Mouse (Mus musculus) midbrain, postnatal 0 days (tissue): ENCODE results near the gene Hspa1a. TPM values are rescaled to one million over a fixed set of nuclear protein-coding genes. Genes with fewer than 3 reads are reported as not detected.
A peak's percentile ranks its signal among the peaks of the same experiment; 100 is the strongest.
"Not testable (repeated sequence)": the region's sequence is repeated elsewhere in the genome, so short reads cannot be mapped to it uniquely, and the experiment has no call there.

Source experiments
- ATAC-seq: fragments of 200-750 bp; cut with Nextera tagmentation; 2 replicates; pipeline ENCODE4 v1.8.0; 2017; ENCODE audit warnings: moderate number of reproducible peaks, mild to moderate bottlenecking, moderate TSS enrichment, moderate library complexity; ENCODE audit not compliant: low FRiP score
- DNase-seq: peaks from one replicate; pipeline ENCODE4 v3.0.0-alpha.2; 2015; ENCODE audit warnings: low spot score
- H3K27ac ChIP-seq: fragments of 300-500 bp; sonication (generic); 2 replicates; pipeline ENCODE4 v1.5.1; 2014; ENCODE audit warnings: low read depth, mild to moderate bottlenecking, low read length, mixed read lengths
- H3K27me3 ChIP-seq: fragments of 300-500 bp; sonication (generic); 2 replicates; pipeline ENCODE4 v1.6.1; 2014; ENCODE audit warnings: low read length, control low read depth, mixed read lengths; ENCODE audit not compliant: insufficient read depth
- H3K36me3 ChIP-seq: fragments of 300-500 bp; sonication (generic); 2 replicates; pipeline ENCODE4 v1.6.1; 2014; ENCODE audit warnings: low read length, control low read depth, mixed read lengths; ENCODE audit not compliant: insufficient read depth
- H3K4me1 ChIP-seq: fragments of 300-500 bp; sonication (generic); 2 replicates; pipeline ENCODE4 v1.6.1; 2014; ENCODE audit warnings: mild to moderate bottlenecking, control low read depth, antibody characterized with exemption, low read length, mixed read lengths; ENCODE audit not compliant: insufficient read depth
- H3K4me2 ChIP-seq: fragments of 300-500 bp; sonication (generic); 2 replicates; pipeline ENCODE4 v1.6.1; 2014; ENCODE audit warnings: low read depth, mild to moderate bottlenecking, low read length, mixed read lengths; ENCODE audit not compliant: poor library complexity, severe bottlenecking
- H3K4me3 ChIP-seq: fragments of 300-500 bp; sonication (generic); 2 replicates; pipeline ENCODE4 v1.5.1; 2014; ENCODE audit warnings: low read depth, mild to moderate bottlenecking, low read length, moderate library complexity
- H3K9ac ChIP-seq: fragments of 300-500 bp; sonication (generic); replicated peaks from 2 replicates; pipeline ENCODE4 v1.6.1; 2014; ENCODE audit warnings: mild to moderate bottlenecking, low read length, moderate library complexity, mixed read lengths; ENCODE audit not compliant: poor library complexity, severe bottlenecking
- H3K9me3 ChIP-seq: fragments of 300-500 bp; sonication (generic); 2 replicates; pipeline ENCODE4 v1.6.1; 2016; ENCODE audit warnings: low read length, control low read depth
- CTCF ChIP-seq: IDR thresholded peaks from 2 replicates; pipeline ENCODE4 v1.5.1; 2016; ENCODE audit warnings: antibody characterized with exemption, mild to moderate bottlenecking
- WGBS: fragments of 180-500 bp; shearing (Covaris S2); extraction: QIAGEN DNeasy Blood & Tissue Kit; methylation state at CpG from one replicate; pipeline ENCODE4 v1.1.7; 2014; 5-methylcytosine and 5-hydroxymethylcytosine counted together
- polyA plus RNA-seq: library from polyadenylated mRNA; unstranded; fragments of >200 nt; fragmentation: Nextera tagmentation; extraction: Ambion mirVana; gene quantifications from 2 replicates; pipeline ENCODE4 v1.2.1, GENCODE M21; 2015
- total RNA-seq: library from RNA; depleted of rRNA; stranded (reverse); fragments of >200 nt; gene quantifications from 2 replicates; pipeline ENCODE4 v1.2.3, GENCODE M21; 2014

Gene Hspa1a
- total and polyA plus RNA-seq, 2 experiments from 2014 or later, result 19.8 to 34.9 TPM

DNA sequence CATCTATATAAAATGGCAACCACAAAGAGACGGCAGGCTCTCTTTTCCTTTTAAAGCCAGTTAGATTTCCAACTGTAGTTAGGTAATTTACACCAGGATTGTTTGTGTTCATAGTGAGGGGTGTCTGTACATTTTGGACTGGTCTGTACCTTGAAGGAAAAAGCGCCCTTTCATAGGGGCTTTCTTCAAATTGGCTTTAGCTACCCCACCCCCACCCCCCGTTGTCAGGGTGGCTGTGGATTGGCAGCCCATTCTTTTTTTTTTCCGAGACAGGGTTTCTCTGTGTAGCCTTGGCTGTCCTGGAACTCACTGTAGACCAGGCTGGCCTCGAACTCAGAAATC lies 25.2 kb upstream of the Hspa1a start:
- no peak for DNase-seq
- 91% methylated on average over 5 of the region's 5 CpGs for WGBS

DNA sequence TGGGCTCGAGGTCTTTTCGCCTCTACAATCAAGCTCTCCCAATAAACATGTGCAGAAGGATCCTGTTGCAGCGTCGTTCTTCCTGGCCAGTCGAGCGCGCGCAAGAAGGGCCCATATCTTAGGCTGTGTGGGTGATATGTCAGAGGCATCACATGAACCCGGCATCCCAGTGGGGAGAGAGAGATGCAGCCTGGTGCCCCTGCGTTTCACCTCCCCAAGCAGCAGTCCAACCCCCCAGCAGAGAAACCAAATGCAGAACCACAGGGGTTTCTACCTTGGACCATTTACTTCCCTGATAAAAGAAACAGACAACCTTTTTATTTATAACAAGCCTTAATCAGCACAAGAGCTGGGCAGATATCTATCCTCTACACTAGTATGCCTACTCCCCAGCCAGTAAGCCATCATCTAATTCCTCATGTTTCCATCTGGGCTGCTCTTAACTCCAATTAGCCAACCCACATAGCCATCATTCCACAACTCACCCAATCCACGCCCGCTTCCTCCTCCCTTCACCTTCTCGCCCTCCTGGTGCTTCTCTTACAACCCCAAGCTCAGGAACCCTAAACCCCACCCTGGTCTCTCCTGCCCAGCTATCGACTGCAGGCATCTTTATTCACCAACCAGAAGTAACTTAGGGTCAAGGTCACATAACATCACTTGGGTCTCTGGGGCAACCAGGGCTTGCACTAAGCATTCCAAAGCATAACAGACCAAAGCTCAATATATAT lies 24.6 kb upstream of the Hspa1a start:
- Histone ChIP-seq H3K4me2 (no peak overlapping the region), H3K9ac (no peak overlapping the region), H3K4me1 (no peaks in the 10 kb centered on the region; the same call in 1 of the 2 replicates), H3K4me3 (no peak overlapping the region), H3K27me3 (no peaks in the 10 kb centered on the region), H3K9me3 (no peaks in the 10 kb centered on the region), H3K27ac (no peak overlapping the region), H3K36me3 (no peaks in the 10 kb centered on the region; the same call in 1 of the 2 replicates)
- 92% methylated on average over 12 of the region's 14 CpGs for WGBS
- TF ChIP-seq CTCF, result no peak
- no peak for ATAC-seq
- DNase-seq, result no peak

More for the DNA sequence above, 25.2 kb upstream of the Hspa1a start:
- no peak overlapping the region for H3K9ac ChIP-seq
- no peak for ATAC-seq
- TF ChIP-seq CTCF, result no peak
- peaks cover 1% of the 10 kb centered on the region; the same call in 1 of the 2 replicates for H3K4me1 ChIP-seq
- no peak overlapping the region for H3K4me2 ChIP-seq
- no peak overlapping the region for H3K4me3 ChIP-seq
- H3K9me3 ChIP-seq, result no peaks in the 10 kb centered on the region
- H3K27me3 ChIP-seq, result no peaks in the 10 kb centered on the region
- H3K27ac ChIP-seq, result no peak overlapping the region
- no peaks in the 10 kb centered on the region; the same call in 1 of the 2 replicates for H3K36me3 ChIP-seq

DNA sequence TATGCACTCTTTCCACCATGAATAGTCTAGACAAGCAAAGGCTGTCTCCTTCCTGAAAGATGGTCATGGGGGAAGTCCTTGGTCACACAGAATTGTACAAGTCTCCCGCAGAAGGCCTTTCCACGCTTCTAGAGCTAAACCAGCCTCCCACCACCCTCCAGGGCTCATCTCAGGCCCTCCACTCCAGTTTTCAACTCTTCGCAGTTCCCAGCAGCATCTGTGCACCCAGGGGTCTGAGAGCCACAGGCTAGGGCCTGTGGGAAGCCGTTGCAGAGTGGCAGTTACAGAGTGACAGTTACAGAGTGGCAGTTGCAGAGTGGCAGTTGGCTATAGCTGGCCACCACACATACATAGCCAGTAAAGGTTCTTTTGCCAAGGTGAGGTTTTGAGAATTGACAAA lies 24.0 kb upstream of the Hspa1a start:
- H3K27me3 ChIP-seq, H3K4me2 ChIP-seq, ATAC-seq, H3K4me3 ChIP-seq, H3K9me3 ChIP-seq, DNase-seq, H3K36me3 ChIP-seq, H3K27ac ChIP-seq, H3K4me1 ChIP-seq, H3K9ac ChIP-seq: not testable (repeated sequence)
- WGBS, result 96% methylated on average over 4 of the region's 4 CpGs

DNA sequence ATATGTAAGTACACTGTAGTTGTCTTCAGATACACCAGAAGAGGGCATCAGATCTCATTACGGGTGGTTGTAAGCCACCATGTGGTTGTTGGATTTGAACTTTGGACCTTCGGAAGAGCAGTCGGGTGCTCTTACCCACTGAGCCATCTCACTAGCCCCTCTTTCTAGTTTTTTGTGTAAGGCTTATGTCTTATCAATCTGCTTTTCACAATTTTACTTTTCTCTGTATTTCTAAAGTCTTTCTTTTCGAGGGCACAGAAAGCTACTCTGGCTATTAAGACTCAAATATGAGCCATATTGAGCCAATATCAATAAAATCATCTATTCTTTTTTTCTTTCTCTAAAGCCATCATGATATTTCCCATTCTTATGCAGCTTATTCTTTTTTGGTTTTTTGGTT lies 23.2 kb upstream of the Hspa1a start:
- not testable (repeated sequence) for DNase-seq, H3K9me3 ChIP-seq, H3K27me3 ChIP-seq, H3K27ac ChIP-seq, H3K9ac ChIP-seq, H3K4me1 ChIP-seq, H3K4me2 ChIP-seq, ATAC-seq, H3K4me3 ChIP-seq, H3K36me3 ChIP-seq
- WGBS, result 89% methylated on average over 4 of the region's 4 CpGs

DNA sequence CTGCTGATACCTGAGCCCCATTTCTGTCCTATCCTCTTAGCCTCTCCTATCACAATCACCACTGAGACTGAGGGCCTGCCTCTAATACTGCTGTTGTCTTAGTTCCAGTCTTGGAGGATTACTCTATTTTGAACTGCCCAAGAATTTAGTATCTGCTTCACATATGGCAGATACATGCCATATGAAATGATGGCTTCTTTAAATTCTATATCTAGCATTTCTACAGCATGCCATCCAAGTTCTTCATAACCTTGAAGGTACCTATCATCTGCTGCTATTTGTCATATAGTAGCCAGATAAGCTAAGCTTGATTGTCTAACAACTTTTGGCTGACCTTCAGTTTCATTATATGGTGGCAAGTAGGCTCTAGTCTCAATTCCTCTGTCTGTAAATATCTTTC lies 22.8 kb upstream of the Hspa1a start:
- no peak for ATAC-seq
- H3K4me1 ChIP-seq, result no peaks in the 10 kb centered on the region
- no peak for DNase-seq

DNA sequence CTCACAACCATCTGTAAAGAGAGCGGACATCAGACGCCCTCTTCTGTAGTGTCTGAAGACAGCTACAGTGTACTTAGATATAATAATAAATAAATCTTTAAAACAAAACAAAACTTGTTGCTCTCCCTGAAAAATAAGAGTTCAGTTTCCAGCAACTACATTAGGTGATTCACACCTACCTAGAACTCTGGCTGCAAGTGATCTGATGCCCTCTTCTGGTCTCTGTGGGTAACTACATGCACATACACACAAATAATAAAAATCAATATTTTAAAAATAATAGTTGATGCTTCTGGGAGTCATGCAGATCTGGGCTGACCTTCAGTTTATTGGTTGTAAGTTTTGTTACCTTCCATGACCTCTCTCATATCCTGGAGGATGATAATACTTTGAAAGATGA lies 12.3 kb upstream of the Hspa1a start:
- peak; percentile 53 for DNase-seq
- WGBS, result 73% methylated on average over 2 of the region's 2 CpGs
- ATAC-seq, result no peak
- H3K4me2 ChIP-seq, result no peak overlapping the region
- H3K27me3 ChIP-seq, result no peaks in the 10 kb centered on the region
- TF ChIP-seq CTCF, result peak; percentile 80
- H3K4me3 ChIP-seq, result no peak overlapping the region
- H3K27ac ChIP-seq, result no peak overlapping the region
- peaks cover 7% of the 10 kb centered on the region for H3K36me3 ChIP-seq
- no peak overlapping the region for H3K9ac ChIP-seq
- no peaks in the 10 kb centered on the region for H3K9me3 ChIP-seq
- no peaks in the 10 kb centered on the region; the same call in 1 of the 2 replicates for H3K4me1 ChIP-seq

More for the DNA sequence above, 22.8 kb upstream of the Hspa1a start:
- no peaks in the 10 kb centered on the region for H3K9me3 ChIP-seq
- no peak overlapping the region for H3K4me2 ChIP-seq
- no peak overlapping the region for H3K4me3 ChIP-seq
- H3K9ac ChIP-seq, result no peak overlapping the region
- no peaks in the 10 kb centered on the region; the same call in 1 of the 2 replicates for H3K36me3 ChIP-seq
- H3K27me3 ChIP-seq, result no peaks in the 10 kb centered on the region
- no peak overlapping the region for H3K27ac ChIP-seq
- no peak for TF ChIP-seq CTCF
